Mouse (Mus musculus): ENCODE data around the gene Ankrd52. TPM values are rescaled to one million over a fixed set of nuclear protein-coding genes. Genes with fewer than 3 reads are reported as not detected.

Ankrd52 gene
- polyA plus RNA-seq, 1 experiment from 2014 or later: 12.1 TPM

DNA sequence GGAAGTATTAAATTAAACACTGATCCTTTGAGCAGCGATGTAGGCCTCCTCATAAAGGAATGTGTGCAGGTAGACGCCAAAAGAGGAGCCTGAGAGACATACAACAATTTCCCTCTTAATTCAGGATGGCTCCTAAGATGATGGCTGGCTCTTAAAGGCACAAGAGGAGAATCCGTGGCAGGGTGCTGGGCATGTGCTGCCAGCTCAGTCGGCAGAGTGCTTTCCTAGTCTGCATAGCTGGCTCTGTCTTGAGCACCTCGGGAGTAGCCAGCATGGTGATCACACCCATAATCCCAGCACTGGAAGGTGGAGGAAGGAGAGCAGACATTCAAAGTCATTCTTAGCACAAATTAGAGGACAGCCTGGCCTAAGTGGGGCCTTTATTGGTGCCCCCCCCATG, 59.0 kb downstream of the Ankrd52 start:
- no peak overlapping the region for H3K4me2 ChIP-seq (ENCODE audit: low read length)
- H3K9me3 ChIP-seq (ENCODE audit: control insufficient read depth, low read length): no peaks in the 10 kb centered on the region
- H3K9ac ChIP-seq (ENCODE audit: low read depth, low read length): no peak overlapping the region
- H3K4me3 ChIP-seq (ENCODE audit: low read length): no peak overlapping the region
- ATAC-seq: no peak
- peaks cover 43% of the 10 kb centered on the region for H3K36me3 ChIP-seq (ENCODE audit: control insufficient read depth, insufficient read depth, low read length)
- 87% methylated on average over 5 of the region's 5 CpGs for WGBS
- no peaks in the 10 kb centered on the region for H3K27me3 ChIP-seq (replicated peaks; ENCODE audit: control insufficient read depth, insufficient read depth, low read length)
- H3K27ac ChIP-seq (ENCODE audit: low read depth, low read length): 0 out of 2 replicates have a peak overlapping the region, but pooled peaks have one; percentile 25
- H3K4me1 ChIP-seq (ENCODE audit: control insufficient read depth, insufficient read depth, low read depth, low read length): no peaks in the 10 kb centered on the region; the same call in 1 of the 2 replicates

GRCm38 (mm10) chr10:128436376-128436775, 59.5 kb downstream of the Ankrd52 start:
- no peaks in the 10 kb centered on the region; the same call in 1 of the 2 replicates for H3K4me1 ChIP-seq (ENCODE audit: control insufficient read depth, insufficient read depth, low read depth, low read length)
- no peak for ATAC-seq
- H3K9me3 ChIP-seq (ENCODE audit: control insufficient read depth, low read length): no peaks in the 10 kb centered on the region
- H3K4me2 ChIP-seq (ENCODE audit: low read length): no peak overlapping the region
- H3K9ac ChIP-seq (ENCODE audit: low read depth, low read length): no peak overlapping the region
- H3K27ac ChIP-seq (ENCODE audit: low read depth, low read length): no peak overlapping the region
- no peaks in the 10 kb centered on the region for H3K27me3 ChIP-seq (replicated peaks; ENCODE audit: control insufficient read depth, insufficient read depth, low read length)
- H3K36me3 ChIP-seq (ENCODE audit: control insufficient read depth, insufficient read depth, low read length): peaks cover 43% of the 10 kb centered on the region
- no peak overlapping the region for H3K4me3 ChIP-seq (ENCODE audit: low read length)
- 75% methylated on average over 8 of the region's 8 CpGs for WGBS

DNA sequence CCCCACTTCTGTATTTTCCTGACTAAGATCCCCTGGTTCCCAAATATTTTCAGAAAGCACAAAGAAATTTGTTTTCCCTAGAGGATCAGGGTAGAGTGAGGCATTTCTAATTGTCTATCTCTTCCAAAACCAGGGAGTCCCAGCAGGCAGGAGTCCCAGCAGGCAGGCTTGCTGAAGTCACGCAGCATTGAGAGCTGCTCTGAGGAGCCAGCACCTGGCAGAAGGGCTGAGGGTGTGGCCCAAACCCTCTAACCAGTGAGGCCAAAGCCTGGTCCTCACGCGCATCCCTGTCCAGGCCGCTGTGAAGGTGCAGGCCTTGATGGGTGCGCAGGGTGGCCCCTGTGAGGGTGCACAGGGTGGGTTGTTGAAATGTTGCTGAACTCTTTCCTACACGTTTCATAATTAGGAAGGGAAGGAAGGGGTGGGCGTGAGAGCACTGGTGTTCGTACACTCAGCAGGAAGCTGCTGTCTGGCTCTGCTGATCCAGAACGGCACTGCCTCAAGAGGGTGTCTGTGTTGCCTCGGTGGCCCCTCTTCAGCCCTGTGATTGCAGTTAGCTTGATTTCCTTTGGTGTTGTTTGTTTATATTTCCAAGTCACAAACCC, 61.9 kb downstream of the Ankrd52 start:
- Histone ChIP-seq H3K9ac (ENCODE audit: low read depth, low read length) (no peak overlapping the region), H3K9me3 (ENCODE audit: control insufficient read depth, low read length) (no peaks in the 10 kb centered on the region), H3K4me2 (ENCODE audit: low read length) (no peak overlapping the region), H3K36me3 (ENCODE audit: control insufficient read depth, insufficient read depth, low read length) (peaks cover 42% of the 10 kb centered on the region), H3K4me3 (ENCODE audit: low read length) (no peak overlapping the region), H3K27ac (ENCODE audit: low read depth, low read length) (no peak overlapping the region), H3K4me1 (ENCODE audit: control insufficient read depth, insufficient read depth, low read depth, low read length) (no peaks in the 10 kb centered on the region; the same call in 1 of the 2 replicates), H3K27me3 (replicated peaks; ENCODE audit: control insufficient read depth, insufficient read depth, low read length) (no peaks in the 10 kb centered on the region)
- ATAC-seq: no peak
- 78% methylated on average over 10 of the region's 10 CpGs for WGBS

DNA sequence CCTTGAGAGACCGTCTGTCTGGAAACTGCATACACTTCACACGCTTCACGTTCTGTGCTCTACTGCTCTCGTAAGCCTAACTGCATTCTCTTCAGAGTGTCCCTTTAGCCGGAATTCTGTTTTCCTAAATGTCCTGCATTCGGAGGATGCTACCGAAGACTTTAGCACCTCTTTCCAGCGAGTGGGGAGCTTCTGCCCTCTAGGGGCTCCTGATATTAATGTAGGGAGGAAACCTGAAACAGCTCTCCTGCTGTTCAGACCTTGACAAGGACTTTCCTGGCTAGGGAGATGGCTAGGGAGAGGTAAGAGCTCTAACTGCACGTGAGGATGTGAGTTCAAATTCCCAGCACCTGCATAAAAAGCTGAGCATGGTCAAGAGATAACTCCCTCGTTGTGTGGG, 63.5 kb downstream of the Ankrd52 start:
- Histone ChIP-seq H3K4me2 (ENCODE audit: low read length) (no peak overlapping the region), H3K27me3 (replicated peaks; ENCODE audit: control insufficient read depth, insufficient read depth, low read length) (no peaks in the 10 kb centered on the region), H3K9ac (ENCODE audit: low read depth, low read length) (no peak overlapping the region), H3K36me3 (ENCODE audit: control insufficient read depth, insufficient read depth, low read length) (peaks cover 41% of the 10 kb centered on the region), H3K9me3 (ENCODE audit: control insufficient read depth, low read length) (no peaks in the 10 kb centered on the region), H3K4me1 (ENCODE audit: control insufficient read depth, insufficient read depth, low read depth, low read length) (no peaks in the 10 kb centered on the region), H3K27ac (ENCODE audit: low read depth, low read length) (no peak overlapping the region), H3K4me3 (ENCODE audit: low read length) (no peak overlapping the region)
- 62% methylated on average over 10 of the region's 10 CpGs for WGBS
- no peak for ATAC-seq

DNA sequence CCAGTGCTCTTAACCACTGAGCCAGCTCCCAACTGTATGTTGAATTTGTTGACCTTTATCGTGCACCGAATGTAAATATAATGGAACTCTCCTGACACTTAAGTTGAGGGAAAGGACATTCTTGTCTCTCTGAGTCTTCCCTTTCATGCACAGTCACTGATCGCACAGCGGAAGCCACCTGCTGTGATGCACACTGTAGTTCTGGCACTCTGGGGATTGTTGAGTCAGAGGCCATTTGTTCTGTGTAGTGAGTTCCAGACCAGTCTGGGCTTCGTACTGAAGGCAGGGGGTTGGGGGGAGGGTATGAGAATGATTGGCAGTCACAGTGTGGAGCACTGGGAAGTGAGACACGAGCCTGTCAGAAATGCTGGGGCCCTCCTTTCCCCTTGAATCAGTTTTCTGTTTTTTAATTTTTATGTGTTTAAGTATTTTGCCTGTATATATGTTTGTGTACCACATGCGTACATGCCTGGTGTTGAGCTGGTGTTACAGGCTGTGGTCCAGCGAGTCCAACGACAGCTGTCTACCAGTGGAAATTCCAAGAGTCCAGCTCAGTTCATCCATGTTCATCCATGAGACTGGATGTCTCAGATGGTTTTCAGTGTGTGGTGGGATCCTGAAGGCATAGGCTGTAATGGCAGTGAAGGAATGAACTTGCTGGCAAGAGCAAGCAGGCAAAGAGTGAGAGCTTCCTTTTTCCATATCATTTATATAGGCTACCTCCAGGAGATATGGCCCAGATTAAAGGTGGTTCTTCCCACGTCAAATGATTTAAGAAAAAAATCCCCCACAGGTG, 64.6 kb downstream of the Ankrd52 start:
- Histone ChIP-seq H3K9ac (ENCODE audit: low read depth, low read length) (no peak overlapping the region), H3K36me3 (ENCODE audit: control insufficient read depth, insufficient read depth, low read length) (peaks cover 30% of the 10 kb centered on the region), H3K4me3 (ENCODE audit: low read length) (no peak overlapping the region), H3K4me1 (ENCODE audit: control insufficient read depth, insufficient read depth, low read depth, low read length) (no peaks in the 10 kb centered on the region), H3K9me3 (ENCODE audit: control insufficient read depth, low read length) (no peaks in the 10 kb centered on the region), H3K27ac (ENCODE audit: low read depth, low read length) (no peak overlapping the region), H3K4me2 (ENCODE audit: low read length) (no peak overlapping the region), H3K27me3 (replicated peaks; ENCODE audit: control insufficient read depth, insufficient read depth, low read length) (no peaks in the 10 kb centered on the region)
- WGBS: 76% methylated on average over 10 of the region's 10 CpGs
- no peak for ATAC-seq

DNA sequence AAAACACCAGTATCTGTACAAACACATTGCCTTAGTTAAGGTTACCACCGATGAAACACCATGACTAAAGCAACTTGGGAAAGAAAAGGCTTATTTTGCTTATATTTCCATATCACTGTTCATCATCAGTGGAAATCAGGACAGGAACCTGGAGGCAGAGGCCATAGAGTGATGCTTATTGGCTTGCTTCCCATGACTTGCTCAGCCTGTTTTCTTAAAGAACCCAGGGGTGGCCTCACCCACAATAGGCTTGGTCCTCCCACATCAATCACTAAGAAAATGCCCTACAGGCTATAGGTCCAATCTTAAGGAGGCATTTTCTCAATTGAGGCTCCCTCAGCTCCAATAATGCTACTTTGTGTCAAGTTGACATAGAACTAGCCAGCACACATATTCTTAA, 65.8 kb downstream of the Ankrd52 start:
- Histone ChIP-seq H3K4me1 (ENCODE audit: control insufficient read depth, insufficient read depth, low read depth, low read length) (no peaks in the 10 kb centered on the region), H3K36me3 (ENCODE audit: control insufficient read depth, insufficient read depth, low read length) (peaks cover 21% of the 10 kb centered on the region), H3K27me3 (replicated peaks; ENCODE audit: control insufficient read depth, insufficient read depth, low read length) (no peaks in the 10 kb centered on the region), H3K27ac (ENCODE audit: low read depth, low read length) (no peak overlapping the region), H3K9me3 (ENCODE audit: control insufficient read depth, low read length) (no peaks in the 10 kb centered on the region), H3K4me2 (ENCODE audit: low read length) (no peak overlapping the region), H3K9ac (ENCODE audit: low read depth, low read length) (no peak overlapping the region), H3K4me3 (ENCODE audit: low read length) (no peak overlapping the region)
- no peak for ATAC-seq
- 86% methylated on average over 1 of the region's 1 CpGs for WGBS

DNA sequence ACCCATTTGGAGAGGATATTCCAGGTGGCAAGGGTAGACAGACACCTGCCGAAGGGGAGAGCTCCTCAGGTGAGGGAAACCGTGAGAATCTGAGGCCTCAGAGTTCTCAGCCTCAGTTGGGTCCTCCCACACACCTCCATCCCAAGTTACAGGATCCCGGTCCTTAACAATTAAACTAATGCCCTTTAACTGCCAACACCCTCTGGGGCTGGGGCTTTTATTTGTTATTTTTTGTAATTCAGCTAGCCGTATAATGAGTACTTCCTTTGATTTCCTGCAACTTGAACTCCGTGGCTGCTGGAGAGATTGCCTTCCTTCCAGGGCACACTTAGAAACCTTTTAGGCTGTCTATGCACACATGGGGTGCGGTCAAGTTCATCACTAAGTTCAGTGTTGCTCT, 67.4 kb downstream of the Ankrd52 start:
- 77% methylated on average over 6 of the region's 6 CpGs for WGBS
- peaks cover 8% of the 10 kb centered on the region; the same call in 1 of the 2 replicates for H3K36me3 ChIP-seq (ENCODE audit: control insufficient read depth, insufficient read depth, low read length)
- no peak for ATAC-seq

DNA sequence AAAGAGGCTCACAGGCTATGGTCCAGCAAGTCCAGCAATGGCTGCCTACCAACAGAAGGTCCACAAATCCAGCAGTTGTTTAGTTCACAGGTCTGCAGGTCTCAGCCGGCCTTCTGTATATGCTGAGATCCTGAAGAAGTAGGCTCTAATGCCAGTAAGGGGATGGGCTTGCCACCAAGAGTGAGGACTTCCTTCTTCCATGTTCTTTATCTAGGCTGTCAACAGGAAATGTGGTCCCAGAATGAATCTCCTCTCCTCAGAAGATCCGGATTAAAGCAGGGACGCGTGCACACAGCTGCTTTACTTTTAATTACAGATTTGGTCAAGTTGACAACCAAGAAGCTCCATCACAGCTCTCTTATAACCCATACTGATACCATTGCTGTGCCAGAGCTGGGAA, 68.5 kb downstream of the Ankrd52 start:
- Histone ChIP-seq H3K4me3 (ENCODE audit: low read length) (no peak overlapping the region), H3K27ac (ENCODE audit: low read depth, low read length) (no peak overlapping the region), H3K4me2 (ENCODE audit: low read length) (no peak overlapping the region), H3K9ac (ENCODE audit: low read depth, low read length) (no peak overlapping the region), H3K4me1 (ENCODE audit: control insufficient read depth, insufficient read depth, low read depth, low read length) (no peaks in the 10 kb centered on the region), H3K27me3 (replicated peaks; ENCODE audit: control insufficient read depth, insufficient read depth, low read length) (no peaks in the 10 kb centered on the region), H3K9me3 (ENCODE audit: control insufficient read depth, low read length) (no peaks in the 10 kb centered on the region), H3K36me3 (ENCODE audit: control insufficient read depth, insufficient read depth, low read length) (peaks cover 5% of the 10 kb centered on the region; the same call in 1 of the 2 replicates)
- 93% methylated on average over 4 of the region's 4 CpGs for WGBS
- ATAC-seq: no peak

More for the DNA sequence above, 67.4 kb downstream of the Ankrd52 start:
- H3K27me3 ChIP-seq (replicated peaks; ENCODE audit: control insufficient read depth, insufficient read depth, low read length): no peaks in the 10 kb centered on the region
- H3K4me3 ChIP-seq (ENCODE audit: low read length): no peak overlapping the region
- no peaks in the 10 kb centered on the region for H3K9me3 ChIP-seq (ENCODE audit: control insufficient read depth, low read length)
- no peak overlapping the region for H3K9ac ChIP-seq (ENCODE audit: low read depth, low read length)
- no peak overlapping the region for H3K4me2 ChIP-seq (ENCODE audit: low read length)
- no peak overlapping the region for H3K27ac ChIP-seq (ENCODE audit: low read depth, low read length)
- H3K4me1 ChIP-seq (ENCODE audit: control insufficient read depth, insufficient read depth, low read depth, low read length): no peaks in the 10 kb centered on the region

GRCm38 (mm10) chr10:128451014-128451413, 74.1 kb downstream of the Ankrd52 start:
- Histone ChIP-seq H3K4me3 (ENCODE audit: low read length) (no peak overlapping the region), H3K4me1 (ENCODE audit: control insufficient read depth, insufficient read depth, low read depth, low read length) (no peaks in the 10 kb centered on the region), H3K9ac (ENCODE audit: low read depth, low read length) (no peak overlapping the region), H3K36me3 (ENCODE audit: control insufficient read depth, insufficient read depth, low read length) (no peaks in the 10 kb centered on the region), H3K27me3 (replicated peaks; ENCODE audit: control insufficient read depth, insufficient read depth, low read length) (no peaks in the 10 kb centered on the region), H3K9me3 (ENCODE audit: control insufficient read depth, low read length) (no peaks in the 10 kb centered on the region), H3K4me2 (ENCODE audit: low read length) (no peak overlapping the region), H3K27ac (ENCODE audit: low read depth, low read length) (no peak overlapping the region)
- no peak for ATAC-seq
- 81% methylated on average over 6 of the region's 6 CpGs for WGBS
